Mouse (Mus musculus) kidney, embryonic 14.5 days (tissue): Measurements from ENCODE around the gene Gm11627. TPM values are rescaled to one million over a fixed set of nuclear protein-coding genes. Genes with fewer than 3 reads are reported as not detected.

Experiments used
- ATAC-seq: fragments of 200-750 bp; cut with Nextera tagmentation; 2 replicates; pipeline ENCODE4 v1.8.0; 2017; ENCODE audit warnings: moderate number of reproducible peaks, mild to moderate bottlenecking, moderate TSS enrichment, moderate library complexity; ENCODE audit not compliant: low FRiP score, low TSS enrichment
- H3K27ac ChIP-seq: fragments of 300-500 bp; sonication (generic); 2 replicates; pipeline ENCODE4 v1.5.1; 2014; ENCODE audit warnings: low read depth, mild to moderate bottlenecking, low read length, moderate library complexity, mixed read lengths
- H3K27me3 ChIP-seq: fragments of 300-500 bp; sonication (generic); 2 replicates; pipeline ENCODE4 v1.6.1; 2014; ENCODE audit warnings: mild to moderate bottlenecking, low read length; ENCODE audit not compliant: control insufficient read depth, insufficient read depth
- H3K36me3 ChIP-seq: fragments of 300-500 bp; sonication (generic); 2 replicates; pipeline ENCODE4 v1.6.1; 2014; ENCODE audit warnings: low read length, mixed read lengths; ENCODE audit not compliant: control insufficient read depth, insufficient read depth
- H3K4me1 ChIP-seq: fragments of 300-500 bp; sonication (generic); 2 replicates; pipeline ENCODE4 v1.6.1; 2014; ENCODE audit warnings: low read length, mixed read lengths; ENCODE audit not compliant: control insufficient read depth, insufficient read depth
- H3K4me2 ChIP-seq: fragments of 300-500 bp; sonication (generic); replicated peaks from 2 replicates; pipeline ENCODE4 v1.6.1; 2014; ENCODE audit warnings: low read depth, mild to moderate bottlenecking, low read length
- H3K4me3 ChIP-seq: fragments of 300-500 bp; sonication (generic); 2 replicates; pipeline ENCODE4 v1.5.1; 2014; ENCODE audit warnings: mild to moderate bottlenecking, low read length
- H3K9ac ChIP-seq: fragments of 300-500 bp; sonication (generic); 2 replicates; pipeline ENCODE4 v1.6.1; 2014; ENCODE audit warnings: low read depth, mild to moderate bottlenecking, low read length, moderate library complexity
- H3K9me3 ChIP-seq: fragments of 300-500 bp; sonication (generic); 2 replicates; pipeline ENCODE4 v1.6.1; 2016; ENCODE audit warnings: low read length; ENCODE audit not compliant: control insufficient read depth
- WGBS: fragments of 180-500 bp; shearing (Covaris S2); extraction: QIAGEN DNeasy Blood & Tissue Kit; methylation state at CpG from one replicate; pipeline ENCODE4 v1.1.7; 2014; 5-methylcytosine and 5-hydroxymethylcytosine counted together
- polyA plus RNA-seq: library from polyadenylated mRNA; unstranded; fragments of >200 nt; fragmentation: Nextera tagmentation; extraction: Ambion mirVana; gene quantifications from 2 replicates; pipeline ENCODE4 v1.2.1, GENCODE M21; 2014

The Gm11627 gene
- polyA plus RNA-seq = 5.7 and 8.3 TPM in 2 replicates

DNA sequence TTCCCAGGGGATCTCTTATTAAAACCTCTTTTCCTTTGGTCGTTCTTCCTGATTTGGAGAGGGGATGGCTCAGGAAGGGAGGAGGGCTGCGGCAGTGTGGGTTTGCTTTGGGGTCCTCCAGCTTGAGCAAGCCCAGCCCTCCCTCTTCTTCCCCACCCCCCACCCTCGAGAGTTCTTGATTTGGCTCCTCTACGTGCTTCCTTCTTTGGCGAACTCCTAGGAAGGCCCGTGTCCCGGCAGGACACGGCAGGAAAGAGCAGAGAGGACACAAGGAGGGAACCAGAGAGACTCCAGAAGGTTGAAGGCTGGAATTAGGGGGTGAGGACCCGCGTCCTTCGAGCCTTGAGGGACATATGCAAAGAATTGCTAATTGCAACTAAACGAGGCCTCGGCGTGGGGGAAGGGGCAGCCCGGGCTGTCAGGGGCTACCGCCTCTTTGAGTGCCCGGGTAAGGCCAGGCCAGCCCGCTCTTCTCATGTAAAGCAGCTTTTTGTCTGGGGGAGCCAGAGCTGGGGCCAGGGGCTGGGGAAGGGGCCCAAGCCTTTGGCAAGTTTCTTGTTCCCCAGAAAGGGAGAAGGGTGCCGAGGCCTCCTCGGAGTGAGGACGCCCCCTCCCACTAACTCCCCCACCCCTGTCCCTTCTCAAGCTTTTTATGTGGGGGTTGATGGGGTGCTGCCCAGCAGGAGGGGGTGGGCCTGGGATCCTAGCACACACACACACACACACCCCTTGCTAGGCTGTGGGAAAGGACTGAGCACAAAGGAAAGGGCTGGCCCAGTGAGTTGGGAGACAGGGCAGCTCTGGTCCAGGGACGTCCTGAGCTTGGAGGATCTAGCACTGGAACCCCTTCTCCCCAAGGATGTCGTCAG is at the start of gene Gm11627:
TSS of gene Gm11627 (minus strand) at position 297 of the 869 bp plus-strand sequence.
- H3K4me3 ChIP-seq = peak within 1 kb of the TSS; percentile 36
- no peaks in the 10 kb centered on the region for H3K9me3 ChIP-seq
- no peaks in the 10 kb centered on the region for H3K27me3 ChIP-seq
- ATAC-seq = peak; percentile 45; the same call in 1 of the 2 replicates
- peak within 1 kb of the TSS; percentile 54; the same call in 1 of the 2 replicates for H3K9ac ChIP-seq
- WGBS = 13% methylated on average over 21 of the region's 23 CpGs
- peak within 1 kb of the TSS; percentile 92 for H3K27ac ChIP-seq
- no peaks in the 10 kb centered on the region for H3K36me3 ChIP-seq
- H3K4me2 ChIP-seq = peak within 1 kb of the TSS; percentile 48
- peaks cover 32% of the 10 kb centered on the region for H3K4me1 ChIP-seq

DNA sequence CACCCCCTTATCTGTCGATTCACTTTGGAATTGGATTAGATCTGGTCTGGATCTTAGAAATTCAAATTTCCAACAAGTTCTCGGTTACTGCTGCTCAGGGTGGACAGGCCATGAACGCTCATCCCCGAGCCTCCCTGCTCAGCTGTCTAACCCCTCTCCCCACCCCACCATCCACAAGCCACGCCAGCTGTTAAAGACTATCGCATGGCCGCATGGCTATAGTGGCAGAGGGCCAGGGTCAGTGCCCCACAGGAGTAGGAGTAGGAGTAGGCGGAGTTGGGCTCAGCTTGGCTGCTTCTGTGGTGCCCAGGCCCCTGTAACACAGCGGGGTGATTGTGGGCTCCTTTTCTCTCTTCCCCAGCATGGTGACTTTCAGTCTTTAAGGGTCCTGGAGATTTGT is 49.3 kb upstream of the Gm11627 start:
- Histone ChIP-seq H3K27me3 (no peaks in the 10 kb centered on the region), H3K36me3 (no peaks in the 10 kb centered on the region), H3K9me3 (no peaks in the 10 kb centered on the region), H3K27ac (no peak overlapping the region), H3K9ac (no peak overlapping the region), H3K4me1 (peaks cover 40% of the 10 kb centered on the region), H3K4me2 (no peak overlapping the region), H3K4me3 (no peak overlapping the region)
- 36% methylated on average over 9 of the region's 9 CpGs for WGBS
- ATAC-seq = no peak

GRCm38 (mm10) chr11:102627171-102627931 is 48.1 kb upstream of the Gm11627 start:
- no peak for ATAC-seq
- Histone ChIP-seq H3K4me3 (no peak overlapping the region), H3K4me2 (no peak overlapping the region), H3K36me3 (no peaks in the 10 kb centered on the region), H3K9ac (no peak overlapping the region), H3K4me1 (peaks cover 36% of the 10 kb centered on the region), H3K9me3 (no peaks in the 10 kb centered on the region), H3K27me3 (no peaks in the 10 kb centered on the region), H3K27ac (no peak overlapping the region)
- 80% methylated on average over 9 of the region's 9 CpGs for WGBS

DNA sequence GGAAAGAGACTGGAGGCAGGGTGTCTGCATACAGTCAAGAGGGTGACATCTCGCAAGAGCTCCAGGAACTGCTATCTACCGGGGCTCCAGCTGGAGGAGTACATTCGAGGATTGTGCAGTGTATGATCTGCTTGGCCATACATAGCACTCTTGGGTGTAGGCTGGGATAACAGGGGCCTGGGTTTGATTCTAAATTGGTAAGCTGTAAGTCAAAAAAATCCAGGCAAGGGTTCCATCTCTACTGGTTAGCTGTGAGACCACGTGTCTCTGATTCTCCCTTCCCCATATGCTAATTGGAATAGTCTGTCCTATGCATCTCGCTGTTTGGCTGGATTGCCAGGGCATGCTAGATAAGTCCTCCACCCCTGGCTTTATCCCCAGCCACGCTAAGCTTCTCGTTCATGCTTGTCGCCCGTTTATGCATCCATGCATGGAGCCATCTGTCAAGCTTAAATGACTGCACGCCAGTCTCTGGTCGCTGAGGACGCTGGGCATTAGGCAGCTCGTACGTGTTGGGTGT is 45.7 kb upstream of the Gm11627 start:
- no peaks in the 10 kb centered on the region for H3K36me3 ChIP-seq
- peak; percentile 40 for ATAC-seq
- peak overlapping the region; percentile 27; the same call in 1 of the 2 replicates for H3K4me2 ChIP-seq
- peaks cover 20% of the 10 kb centered on the region for H3K4me1 ChIP-seq
- 26% methylated on average over 14 of the region's 14 CpGs for WGBS
- no peak overlapping the region for H3K9ac ChIP-seq
- peak overlapping the region; percentile 87 for H3K27ac ChIP-seq
- H3K4me3 ChIP-seq = no peak overlapping the region
- H3K27me3 ChIP-seq = no peaks in the 10 kb centered on the region
- H3K9me3 ChIP-seq = no peaks in the 10 kb centered on the region

GRCm38 (mm10) chr11:102623876-102624789 is 44.9 kb upstream of the Gm11627 start:
- ATAC-seq = peak; percentile 90
- no peaks in the 10 kb centered on the region for H3K36me3 ChIP-seq
- peak overlapping the region; percentile 21 for H3K4me3 ChIP-seq
- no peaks in the 10 kb centered on the region for H3K27me3 ChIP-seq
- peaks cover 5% of the 10 kb centered on the region for H3K9me3 ChIP-seq
- WGBS = 8% methylated on average over 17 of the region's 17 CpGs
- H3K4me1 ChIP-seq = peaks cover 20% of the 10 kb centered on the region
- H3K27ac ChIP-seq = peak overlapping the region; percentile 87
- H3K9ac ChIP-seq = peak overlapping the region; percentile 24; the same call in 1 of the 2 replicates
- H3K4me2 ChIP-seq = peak overlapping the region; percentile 27

DNA sequence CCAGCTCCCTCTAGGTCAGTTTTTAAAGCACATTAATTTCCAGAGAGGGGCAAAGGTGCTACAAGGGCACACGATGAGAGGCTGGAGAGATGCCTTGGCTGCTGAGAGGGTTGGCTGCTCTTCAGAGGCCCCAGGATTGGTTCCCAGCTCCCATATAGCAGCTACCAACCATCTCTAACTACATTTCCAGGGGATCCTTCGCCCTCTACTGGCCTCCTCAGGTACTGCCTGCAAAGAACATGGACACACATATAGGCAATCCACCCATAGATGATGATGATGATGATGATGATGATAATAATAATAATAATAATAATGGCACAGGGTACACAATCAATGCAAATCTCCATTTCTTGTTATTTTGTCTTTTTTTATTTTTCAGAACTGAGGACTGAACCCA is 40.2 kb upstream of the Gm11627 start:
- no peak overlapping the region for H3K4me2 ChIP-seq
- WGBS = 70% methylated on average over 2 of the region's 2 CpGs
- H3K4me3 ChIP-seq = no peak overlapping the region
- H3K36me3 ChIP-seq = no peaks in the 10 kb centered on the region
- ATAC-seq = no peak
- H3K9me3 ChIP-seq = peaks cover 5% of the 10 kb centered on the region
- H3K27ac ChIP-seq = no peak overlapping the region
- no peaks in the 10 kb centered on the region for H3K27me3 ChIP-seq
- H3K4me1 ChIP-seq = peaks cover 12% of the 10 kb centered on the region
- no peak overlapping the region for H3K9ac ChIP-seq

- Histone ChIP-seq H3K36me3 (no peaks in the 10 kb centered on the region; the same call in 1 of the 2 replicates), H3K27me3 (no peaks in the 10 kb centered on the region), H3K4me3 (no peak overlapping the region), H3K4me1 (peaks cover 42% of the 10 kb centered on the region), H3K27ac (peak overlapping the region; percentile 84), H3K9me3 (no peaks in the 10 kb centered on the region), H3K4me2 (peak overlapping the region; percentile 15), H3K9ac (peak overlapping the region; percentile 0; the same call in 1 of the 2 replicates)
- peak; percentile 38; the same call in 1 of the 2 replicates for ATAC-seq
- 9% methylated on average over 6 of the region's 6 CpGs for WGBS
Measured at GRCm38 (mm10) chr11:102611317-102611705, 32.0 kb upstream of the Gm11627 start.

DNA sequence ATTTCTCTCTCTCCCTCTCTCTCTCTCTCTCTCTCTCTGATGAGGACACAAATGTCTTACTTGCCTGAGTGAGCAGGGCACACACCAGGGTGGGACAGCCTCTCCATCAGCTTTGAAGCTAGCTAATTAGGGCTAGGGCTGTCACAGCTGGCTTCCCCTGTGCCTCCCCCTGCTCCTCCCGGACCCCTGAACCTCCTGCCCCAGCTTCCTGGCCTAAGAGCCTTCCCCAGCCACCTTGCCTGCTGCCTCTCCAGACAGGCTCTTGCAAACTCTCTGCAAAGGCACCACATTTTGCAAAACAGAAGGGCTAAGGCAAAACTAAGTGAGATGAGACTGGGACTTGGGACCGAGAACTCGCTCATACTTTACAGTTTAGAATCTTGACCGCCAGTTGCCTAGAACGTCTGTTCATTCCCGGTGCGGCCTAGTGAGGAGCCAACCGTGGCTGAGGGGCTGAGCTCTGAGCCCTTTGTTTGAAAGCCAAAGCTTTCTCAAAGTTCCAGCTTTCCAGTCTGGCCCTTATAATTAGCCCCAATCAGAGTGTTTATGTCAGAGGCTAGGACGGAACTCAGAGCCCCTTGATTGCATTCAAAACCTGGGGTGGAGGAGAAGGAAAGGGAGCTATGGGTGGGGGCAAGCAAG is 31.5 kb upstream of the Gm11627 start:
- H3K27me3 ChIP-seq = 0 out of 2 replicates have a peak, but pooled peaks cover 4% of the 10 kb centered on the region
- peak overlapping the region; percentile 84 for H3K27ac ChIP-seq
- H3K36me3 ChIP-seq = no peaks in the 10 kb centered on the region; the same call in 1 of the 2 replicates
- H3K4me2 ChIP-seq = peak overlapping the region; percentile 15
- H3K4me3 ChIP-seq = no peak overlapping the region
- ATAC-seq = peak; percentile 84
- H3K4me1 ChIP-seq = peaks cover 46% of the 10 kb centered on the region
- H3K9ac ChIP-seq = peak overlapping the region; percentile 0; the same call in 1 of the 2 replicates
- WGBS = 8% methylated on average over 9 of the region's 9 CpGs
- no peaks in the 10 kb centered on the region for H3K9me3 ChIP-seq
